Mouse (Mus musculus): Measurements from ENCODE around the gene 4930426L09Rik. TPM values are rescaled to one million over a fixed set of nuclear protein-coding genes. Genes with fewer than 3 reads are reported as not detected.

4930426L09Rik gene
- total RNA-seq, 1 experiment = 0.18 TPM

- H3K4me1 ChIP-seq (ENCODE audit: control insufficient read depth in 2 of 2, insufficient read depth in 2 of 2, low read length in 2 of 2, poor library complexity in 1 of 2) = peaks cover 0 to 6% of the 10 kb centered on the region in 2 experiments; a peak in 1 of 4 replicates
- H3K27ac ChIP-seq (ENCODE audit: insufficient read depth, low read depth, low read length, poor library complexity, severe bottlenecking) = no peak overlapping the region
- no peak overlapping the region for H3K4me3 ChIP-seq (ENCODE audit: insufficient read depth in 1 of 2, low read depth in 1 of 2, low read length in 2 of 2, poor library complexity in 1 of 2, severe bottlenecking in 1 of 2)
- TF ChIP-seq MAFK (IDR thresholded peaks at IDR 0.05; ENCODE audit: insufficient read depth, low read depth, low read length) (no peak), ZC3H11A (IDR thresholded peaks at IDR 0.05; ENCODE audit: borderline replicate concordance, low read depth, low read length) (no peak), CHD2 (IDR thresholded peaks at IDR 0.05; ENCODE audit: low read depth, low read length) (no peak), HCFC1 (IDR thresholded peaks at IDR 0.05; ENCODE audit: borderline replicate concordance, insufficient read depth, low read length) (no peak), ZNF384 (IDR thresholded peaks at IDR 0.05; ENCODE audit: low read depth, low read length) (no peak)
- DNase-seq (ENCODE audit: low read depth, low spot score) = no peak
- no peaks in the 10 kb centered on the region for H3K9me3 ChIP-seq (ENCODE audit: control insufficient read depth, insufficient read depth, low read depth, low read length)
- H3K36me3 ChIP-seq (ENCODE audit: control insufficient read depth, insufficient read depth, low read length, poor library complexity, severe bottlenecking) = no peaks in the 10 kb centered on the region
- in situ Hi-C loops (cut with MboI; ENCODE audit: low sequenced_read_pairs in 2 of 2, unreplicated experiment in 2 of 2) = no loop called here
- H3K9ac ChIP-seq (ENCODE audit: insufficient read depth, low read depth, low read length, poor library complexity, severe bottlenecking) = no peak overlapping the region
These were observed 32.2 kb upstream of the 4930426L09Rik start for GRCm38 (mm10) chr2:18965950-18966349.

- Histone ChIP-seq H3K9me3 (ENCODE audit: control insufficient read depth, insufficient read depth, low read depth, low read length) (no peaks in the 10 kb centered on the region), H3K4me1 (ENCODE audit: control insufficient read depth in 2 of 2, insufficient read depth in 2 of 2, low read length in 2 of 2, poor library complexity in 1 of 2) (peaks cover 0 to 6% of the 10 kb centered on the region in 2 experiments; a peak in 1 of 4 replicates), H3K4me3 (ENCODE audit: insufficient read depth in 1 of 2, low read depth in 1 of 2, low read length in 2 of 2, poor library complexity in 1 of 2, severe bottlenecking in 1 of 2) (no peak overlapping the region), H3K27ac (ENCODE audit: insufficient read depth, low read depth, low read length, poor library complexity, severe bottlenecking) (no peak overlapping the region), H3K36me3 (ENCODE audit: control insufficient read depth, insufficient read depth, low read length, poor library complexity, severe bottlenecking) (no peaks in the 10 kb centered on the region), H3K9ac (ENCODE audit: insufficient read depth, low read depth, low read length, poor library complexity, severe bottlenecking) (no peak overlapping the region)
- DNase-seq (ENCODE audit: low read depth, low spot score) = no peak
- in situ Hi-C loops (cut with MboI; ENCODE audit: low sequenced_read_pairs in 2 of 2, unreplicated experiment in 2 of 2) = no loop called here
- TF ChIP-seq HCFC1 (IDR thresholded peaks at IDR 0.05; ENCODE audit: borderline replicate concordance, insufficient read depth, low read length) (no peak), MAFK (IDR thresholded peaks at IDR 0.05; ENCODE audit: insufficient read depth, low read depth, low read length) (no peak), ZC3H11A (IDR thresholded peaks at IDR 0.05; ENCODE audit: borderline replicate concordance, low read depth, low read length) (no peak), ZNF384 (IDR thresholded peaks at IDR 0.05; ENCODE audit: low read depth, low read length) (no peak), CHD2 (IDR thresholded peaks at IDR 0.05; ENCODE audit: low read depth, low read length) (no peak)
These were observed 31.6 kb upstream of the 4930426L09Rik start for GRCm38 (mm10) chr2:18966566-18966965.

GRCm38 (mm10) chr2:18967451-18968063 is 30.6 kb upstream of the 4930426L09Rik start:
- no peak for DNase-seq (ENCODE audit: low read depth, low spot score)
- Histone ChIP-seq H3K4me3 (ENCODE audit: insufficient read depth in 1 of 2, low read depth in 1 of 2, low read length in 2 of 2, poor library complexity in 1 of 2, severe bottlenecking in 1 of 2) (no peak overlapping the region), H3K36me3 (ENCODE audit: control insufficient read depth, insufficient read depth, low read length, poor library complexity, severe bottlenecking) (no peaks in the 10 kb centered on the region), H3K4me1 (ENCODE audit: control insufficient read depth in 2 of 2, insufficient read depth in 2 of 2, low read length in 2 of 2, poor library complexity in 1 of 2) (peaks cover 0 to 6% of the 10 kb centered on the region in 2 experiments; a peak in 1 of 4 replicates), H3K9me3 (ENCODE audit: control insufficient read depth, insufficient read depth, low read depth, low read length) (no peaks in the 10 kb centered on the region), H3K27ac (ENCODE audit: insufficient read depth, low read depth, low read length, poor library complexity, severe bottlenecking) (no peak overlapping the region), H3K9ac (ENCODE audit: insufficient read depth, low read depth, low read length, poor library complexity, severe bottlenecking) (no peak overlapping the region)
- TF ChIP-seq ZC3H11A (IDR thresholded peaks at IDR 0.05; ENCODE audit: borderline replicate concordance, low read depth, low read length) (no peak), MAFK (IDR thresholded peaks at IDR 0.05; ENCODE audit: insufficient read depth, low read depth, low read length) (no peak), HCFC1 (IDR thresholded peaks at IDR 0.05; ENCODE audit: borderline replicate concordance, insufficient read depth, low read length) (no peak), ZNF384 (IDR thresholded peaks at IDR 0.05; ENCODE audit: low read depth, low read length) (no peak), CHD2 (IDR thresholded peaks at IDR 0.05; ENCODE audit: low read depth, low read length) (no peak)
- in situ Hi-C loops (cut with MboI; ENCODE audit: low sequenced_read_pairs in 2 of 2, unreplicated experiment in 2 of 2) = no loop called here

GRCm38 (mm10) chr2:18969066-18969681 is 29.0 kb upstream of the 4930426L09Rik start:
- Histone ChIP-seq H3K27ac (ENCODE audit: insufficient read depth, low read depth, low read length, poor library complexity, severe bottlenecking) (no peak overlapping the region), H3K9ac (ENCODE audit: insufficient read depth, low read depth, low read length, poor library complexity, severe bottlenecking) (no peak overlapping the region), H3K4me3 (ENCODE audit: insufficient read depth in 1 of 2, low read depth in 1 of 2, low read length in 2 of 2, poor library complexity in 1 of 2, severe bottlenecking in 1 of 2) (no peak overlapping the region), H3K4me1 (ENCODE audit: control insufficient read depth in 2 of 2, insufficient read depth in 2 of 2, low read length in 2 of 2, poor library complexity in 1 of 2) (peaks cover 0 to 3% of the 10 kb centered on the region in 2 experiments; a peak in 1 of 4 replicates), H3K9me3 (ENCODE audit: control insufficient read depth, insufficient read depth, low read depth, low read length) (no peaks in the 10 kb centered on the region), H3K36me3 (ENCODE audit: control insufficient read depth, insufficient read depth, low read length, poor library complexity, severe bottlenecking) (no peaks in the 10 kb centered on the region)
- no peak for DNase-seq (ENCODE audit: low read depth, low spot score)
- TF ChIP-seq CHD2 (IDR thresholded peaks at IDR 0.05; ENCODE audit: low read depth, low read length) = no peak
- TF ChIP-seq MAFK (IDR thresholded peaks at IDR 0.05; ENCODE audit: insufficient read depth, low read depth, low read length) = no peak
- TF ChIP-seq ZC3H11A (IDR thresholded peaks at IDR 0.05; ENCODE audit: borderline replicate concordance, low read depth, low read length) = no peak
- TF ChIP-seq HCFC1 (IDR thresholded peaks at IDR 0.05; ENCODE audit: borderline replicate concordance, insufficient read depth, low read length) = no peak
- no peak for TF ChIP-seq ZNF384 (IDR thresholded peaks at IDR 0.05; ENCODE audit: low read depth, low read length)
- in situ Hi-C loops (cut with MboI; ENCODE audit: low sequenced_read_pairs in 2 of 2, unreplicated experiment in 2 of 2) = no loop called here

All from ES-E14 (cell line).